Mouse (Mus musculus) intestine, postnatal 0 days (tissue): ENCODE measurements around the gene Pdgfb. TPM values are rescaled to one million over a fixed set of nuclear protein-coding genes. Genes with fewer than 3 reads are reported as not detected.

ENCODE experiments used
- ATAC-seq: fragments of 200-750 bp; cut with Nextera tagmentation; 2 replicates; pipeline ENCODE4 v1.8.0; 2017; ENCODE audit warnings: mild to moderate bottlenecking, moderate TSS enrichment, moderate library complexity
- H3K27ac ChIP-seq: fragments of 300-500 bp; sonication (generic); 2 replicates; pipeline ENCODE4 v1.5.1; 2014; ENCODE audit warnings: mild to moderate bottlenecking, low read depth, low read length, moderate library complexity
- H3K27me3 ChIP-seq: fragments of 300-500 bp; sonication (generic); replicated peaks from 2 replicates; pipeline ENCODE4 v1.6.1; 2014; ENCODE audit warnings: low read length, mixed read lengths; ENCODE audit not compliant: control insufficient read depth, insufficient read depth
- H3K36me3 ChIP-seq: fragments of 300-500 bp; sonication (generic); 2 replicates; pipeline ENCODE4 v1.6.1; 2014; ENCODE audit warnings: mild to moderate bottlenecking, moderate library complexity; ENCODE audit not compliant: control insufficient read depth, insufficient read depth
- H3K4me1 ChIP-seq: fragments of 300-500 bp; sonication (generic); replicated peaks from 2 replicates; pipeline ENCODE4 v1.6.1; 2014; ENCODE audit warnings: antibody characterized with exemption, low read length, mixed read lengths; ENCODE audit not compliant: control insufficient read depth, insufficient read depth
- H3K4me2 ChIP-seq: fragments of 300-500 bp; sonication (generic); replicated peaks from 2 replicates; pipeline ENCODE4 v1.6.1; 2014; ENCODE audit warnings: low read depth, mild to moderate bottlenecking, moderate library complexity
- H3K4me3 ChIP-seq: fragments of 300-500 bp; sonication (generic); 2 replicates; pipeline ENCODE4 v1.5.1; 2014; ENCODE audit warnings: low read depth, low read length
- H3K9ac ChIP-seq: fragments of 300-500 bp; sonication (generic); 2 replicates; pipeline ENCODE4 v1.6.1; 2014; ENCODE audit warnings: mild to moderate bottlenecking, low read depth, low read length
- H3K9me3 ChIP-seq: fragments of 300-500 bp; sonication (generic); 2 replicates; pipeline ENCODE4 v1.6.1; 2016; ENCODE audit warnings: mixed run types; ENCODE audit not compliant: control insufficient read depth
- CTCF ChIP-seq: sonication (generic); IDR thresholded peaks from 2 replicates; pipeline ENCODE4 v1.5.1; 2016; ENCODE audit warnings: low read depth, mild to moderate bottlenecking, control low read depth, antibody characterized with exemption, moderate library complexity
- WGBS: fragments of 180-500 bp; shearing (Covaris S2); extraction: QIAGEN DNeasy Blood & Tissue Kit; methylation state at CpG from one replicate; pipeline ENCODE4 v1.1.7; 2014; 5-methylcytosine and 5-hydroxymethylcytosine counted together
- microRNA-seq: library from miRNA; unstranded; fragments of <30 nt; microRNA quantifications from one replicate; pipeline ENCODE4, GENCODE M21; 2016
- polyA plus RNA-seq: library from polyadenylated mRNA; unstranded; fragments of >200 nt; fragmentation: Nextera tagmentation; extraction: Ambion mirVana; gene quantifications from 2 replicates; pipeline ENCODE4 v1.2.1, GENCODE M21; 2015

Pdgfb gene
- polyA plus RNA-seq, 1 experiment from 2014 or later = 6.9 TPM

- 53% methylated on average over 14 of the region's 14 CpGs for WGBS
- H3K9me3 ChIP-seq = no peaks in the 10 kb centered on the region
- H3K4me2 ChIP-seq = 0 out of 2 replicates have a peak overlapping the region, but pooled peaks have one; percentile 17
- peak overlapping the region; percentile 41; the same call in 1 of the 2 replicates for H3K27ac ChIP-seq
- TF ChIP-seq CTCF = no peak
- no peak for ATAC-seq
- H3K4me3 ChIP-seq = no peak overlapping the region
- H3K4me1 ChIP-seq = 0 out of 2 replicates have a peak, but pooled peaks cover 4% of the 10 kb centered on the region
- H3K27me3 ChIP-seq = no peaks in the 10 kb centered on the region
- H3K36me3 ChIP-seq = no peaks in the 10 kb centered on the region
- H3K9ac ChIP-seq = no peak overlapping the region
Measured at GRCm38 (mm10) chr15:79951730-79952503, 62.9 kb downstream of the Pdgfb start.

GRCm38 (mm10) chr15:79951226-79951625 lies 63.6 kb downstream of the Pdgfb start:
- no peak overlapping the region for H3K4me3 ChIP-seq
- WGBS = 74% methylated on average over 6 of the region's 6 CpGs
- 0 out of 2 replicates have a peak overlapping the region, but pooled peaks have one; percentile 21 for H3K27ac ChIP-seq
- H3K4me1 ChIP-seq = 0 out of 2 replicates have a peak, but pooled peaks cover 4% of the 10 kb centered on the region
- ATAC-seq = no peak
- no peaks in the 10 kb centered on the region for H3K36me3 ChIP-seq
- no peaks in the 10 kb centered on the region for H3K9me3 ChIP-seq
- H3K4me2 ChIP-seq = no peak overlapping the region
- no peaks in the 10 kb centered on the region for H3K27me3 ChIP-seq
- TF ChIP-seq CTCF = no peak
- H3K9ac ChIP-seq = no peak overlapping the region

- H3K27ac ChIP-seq = peak overlapping the region; percentile 21
- WGBS = 4% methylated on average over 24 of the region's 24 CpGs
- H3K9me3 ChIP-seq = no peaks in the 10 kb centered on the region
- peak overlapping the region; percentile 25 for H3K4me3 ChIP-seq
- H3K4me1 ChIP-seq = 0 out of 2 replicates have a peak, but pooled peaks cover 4% of the 10 kb centered on the region
- H3K4me2 ChIP-seq = peak overlapping the region; percentile 68
- no peaks in the 10 kb centered on the region for H3K27me3 ChIP-seq
- peak; percentile 83 for TF ChIP-seq CTCF
- peak; percentile 54 for ATAC-seq
- no peaks in the 10 kb centered on the region for H3K36me3 ChIP-seq
- no peak overlapping the region; the same call in 1 of the 2 replicates for H3K9ac ChIP-seq
Measured at GRCm38 (mm10) chr15:79950250-79951025, 64.3 kb downstream of the Pdgfb start.

- peak; percentile 35; the same call in 1 of the 2 replicates for TF ChIP-seq CTCF
- Histone ChIP-seq H3K36me3 (no peaks in the 10 kb centered on the region), H3K27ac (no peak overlapping the region), H3K4me1 (0 out of 2 replicates have a peak, but pooled peaks cover 4% of the 10 kb centered on the region), H3K9ac (no peak overlapping the region), H3K4me2 (no peak overlapping the region), H3K4me3 (no peak overlapping the region), H3K27me3 (no peaks in the 10 kb centered on the region), H3K9me3 (no peaks in the 10 kb centered on the region)
- WGBS = 57% methylated on average over 6 of the region's 6 CpGs
- ATAC-seq = no peak
Measured at GRCm38 (mm10) chr15:79947681-79948080, 67.1 kb downstream of the Pdgfb start.

- WGBS = 67% methylated on average over 9 of the region's 9 CpGs
- Histone ChIP-seq H3K27me3 (no peaks in the 10 kb centered on the region), H3K27ac (no peak overlapping the region), H3K4me2 (no peak overlapping the region), H3K36me3 (no peaks in the 10 kb centered on the region), H3K4me3 (no peak overlapping the region), H3K9ac (no peak overlapping the region), H3K9me3 (no peaks in the 10 kb centered on the region), H3K4me1 (0 out of 2 replicates have a peak, but pooled peaks cover 4% of the 10 kb centered on the region)
- peak; percentile 64 for TF ChIP-seq CTCF
- ATAC-seq = no peak
Measured at GRCm38 (mm10) chr15:79946790-79947189, 68.0 kb downstream of the Pdgfb start.

- Histone ChIP-seq H3K4me2 (no peak overlapping the region), H3K9ac (no peak overlapping the region), H3K36me3 (no peaks in the 10 kb centered on the region), H3K27me3 (no peaks in the 10 kb centered on the region), H3K27ac (no peak overlapping the region), H3K4me1 (0 out of 2 replicates have a peak, but pooled peaks cover 4% of the 10 kb centered on the region), H3K9me3 (no peaks in the 10 kb centered on the region), H3K4me3 (no peak overlapping the region)
- peak; percentile 96 for TF ChIP-seq CTCF
- ATAC-seq = peak; percentile 73
- 7% methylated on average over 4 of the region's 4 CpGs for WGBS
Measured at GRCm38 (mm10) chr15:79946022-79946421, 68.8 kb downstream of the Pdgfb start.

Small RNAs within 50 kb of the gene (microRNA-seq; reads per million reads assigned to microRNA genes)
- 1.1 reads per million for gene Mir7213

Other genes with a start within 250 kb of the Pdgfb start
- gene Dnal4, start 237.1 kb downstream of the Pdgfb start, polyA plus RNA-seq = 19.5 and 20.1 TPM in 2 replicates
- gene Nptxr, start 210.2 kb downstream of the Pdgfb start, polyA plus RNA-seq = 1.2 and 1.6 TPM in 2 replicates
- 0.61 TPM in 1 of 2 replicates, not detected in the other for gene Npcd, start 180.7 kb downstream of the Pdgfb start, polyA plus RNA-seq
- gene Cbx6, start 180.3 kb downstream of the Pdgfb start, polyA plus RNA-seq = 13.8 and 15.7 TPM in 2 replicates
- 5.1 and 6.4 TPM in 2 replicates for gene Apobec3, start 123.3 kb downstream of the Pdgfb start, polyA plus RNA-seq
- 2.5 and 3.8 TPM in 2 replicates for gene Cbx7, start 43.9 kb downstream of the Pdgfb start, polyA plus RNA-seq
- gene Syngr1, start 76.4 kb upstream of the Pdgfb start, polyA plus RNA-seq = 6.8 and 10.4 TPM in 2 replicates
- 436 and 450 TPM in 2 replicates for gene Rpl3, start 76.9 kb upstream of the Pdgfb start, polyA plus RNA-seq
- gene Tab1, start 118.2 kb upstream of the Pdgfb start, polyA plus RNA-seq = 12.6 and 13.6 TPM in 2 replicates
- gene Mgat3, start 158.7 kb upstream of the Pdgfb start, polyA plus RNA-seq = 12.2 and 13.1 TPM in 2 replicates
- 12.0 and 14.2 TPM in 2 replicates for gene Mief1, start 219.0 kb upstream of the Pdgfb start, polyA plus RNA-seq
- not detected in 2 replicates for gene AC140267.1, start 220.9 kb upstream of the Pdgfb start, polyA plus RNA-seq
- gene Atf4, start 240.2 kb upstream of the Pdgfb start, polyA plus RNA-seq = 95.2 and 106 TPM in 2 replicates
- 48.4 and 49.3 TPM in 2 replicates for gene Rps19bp1, start 249.3 kb upstream of the Pdgfb start, polyA plus RNA-seq